Mouse (Mus musculus) embryonic facial prominence, embryonic 11.5 days (tissue): Measurements from ENCODE around the gene Rasl10a. TPM values are rescaled to one million over a fixed set of nuclear protein-coding genes. Genes with fewer than 3 reads are reported as not detected.

Source experiments
- ATAC-seq: fragments of 200-750 bp; cut with Nextera tagmentation; replicated peaks from 2 replicates; pipeline ENCODE4 v1.8.0; 2017; ENCODE audit warnings: low read depth; ENCODE audit not compliant: insufficient number of reproducible peaks, low FRiP score, low TSS enrichment
- DNase-seq: peaks from one replicate; pipeline ENCODE4 v3.0.0-alpha.2; 2015; ENCODE audit warnings: low spot score
- H3K27ac ChIP-seq: fragments of 300-500 bp; sonication (generic); replicated peaks from 2 replicates; pipeline ENCODE4 v1.5.1; 2014; ENCODE audit warnings: mild to moderate bottlenecking, low read depth, low read length, control low read depth
- H3K27me3 ChIP-seq: fragments of 300-500 bp; sonication (generic); 2 replicates; pipeline ENCODE4 v1.6.1; 2014; ENCODE audit warnings: mild to moderate bottlenecking, low read length, moderate library complexity, mixed read lengths; ENCODE audit not compliant: control insufficient read depth, insufficient read depth
- H3K36me3 ChIP-seq: fragments of 300-500 bp; sonication (generic); replicated peaks from 2 replicates; pipeline ENCODE4 v1.6.1; 2014; ENCODE audit warnings: low read depth, mild to moderate bottlenecking, low read length, moderate library complexity, mixed read lengths; ENCODE audit not compliant: control insufficient read depth, insufficient read depth
- H3K4me1 ChIP-seq: fragments of 300-500 bp; sonication (generic); 2 replicates; pipeline ENCODE4 v1.6.1; 2014; ENCODE audit warnings: low read length, mixed read lengths; ENCODE audit not compliant: control insufficient read depth, insufficient read depth
- H3K4me2 ChIP-seq: fragments of 300-500 bp; sonication (generic); 2 replicates; pipeline ENCODE4 v1.6.1; 2014; ENCODE audit warnings: low read depth, mild to moderate bottlenecking, control low read depth, low read length, moderate library complexity
- H3K4me3 ChIP-seq: fragments of 300-500 bp; sonication (generic); 2 replicates; pipeline ENCODE4 v1.5.1; 2014; ENCODE audit warnings: low read depth, low read length, control low read depth
- H3K9ac ChIP-seq: fragments of 300-500 bp; sonication (generic); replicated peaks from 2 replicates; pipeline ENCODE4 v1.6.1; 2014; ENCODE audit warnings: mild to moderate bottlenecking, control low read depth, low read length
- H3K9me3 ChIP-seq: fragments of 300-500 bp; sonication (generic); replicated peaks from 2 replicates; pipeline ENCODE4 v1.6.1; 2016; ENCODE audit warnings: mild to moderate bottlenecking, low read length, inconsistent platforms, mixed read lengths; ENCODE audit not compliant: control insufficient read depth
- WGBS: fragments of 180-500 bp; shearing (Covaris S2); extraction: QIAGEN DNeasy Blood & Tissue Kit; methylation state at CpG from one replicate; pipeline ENCODE4 v1.1.7; 2014; 5-methylcytosine and 5-hydroxymethylcytosine counted together
- polyA plus RNA-seq: library from polyadenylated mRNA; unstranded; fragments of >200 nt; fragmentation: Nextera tagmentation; extraction: Ambion mirVana; gene quantifications from 2 replicates; pipeline ENCODE4 v1.2.1, GENCODE M21; 2014

The Rasl10a gene
- polyA plus RNA-seq, 1 experiment from 2014 or later: 0.49 TPM

- Histone ChIP-seq H3K36me3 (peaks cover 7% of the 10 kb centered on the region), H3K9ac (no peak overlapping the region), H3K9me3 (no peaks in the 10 kb centered on the region), H3K4me3 (no peak overlapping the region), H3K4me1 (no peaks in the 10 kb centered on the region), H3K4me2 (no peak overlapping the region), H3K27me3 (no peaks in the 10 kb centered on the region), H3K27ac (no peak overlapping the region)
- DNase-seq (no peak), ATAC-seq (no peak)
- WGBS: 65% methylated on average over 6 of the region's 6 CpGs
Measured at GRCm38 (mm10) chr11:5017506-5017905, 40.4 kb upstream of the Rasl10a start.

GRCm38 (mm10) chr11:5025108-5025507 is 32.8 kb upstream of the Rasl10a start:
- Histone ChIP-seq H3K4me1 (no peaks in the 10 kb centered on the region), H3K4me3 (no peak overlapping the region), H3K27me3 (no peaks in the 10 kb centered on the region), H3K9ac (no peak overlapping the region), H3K4me2 (no peak overlapping the region), H3K27ac (no peak overlapping the region), H3K9me3 (no peaks in the 10 kb centered on the region), H3K36me3 (peaks cover 7% of the 10 kb centered on the region; the same call in 1 of the 2 replicates)
- no peak for ATAC-seq
- WGBS: 93% methylated on average over 1 of the region's 1 CpGs
- no peak for DNase-seq

GRCm38 (mm10) chr11:5028228-5028627 is 29.7 kb upstream of the Rasl10a start:
- Histone ChIP-seq H3K9me3 (no peaks in the 10 kb centered on the region), H3K27me3 (no peaks in the 10 kb centered on the region), H3K4me3 (no peak overlapping the region), H3K36me3 (peaks cover 11% of the 10 kb centered on the region), H3K27ac (no peak overlapping the region), H3K4me1 (no peaks in the 10 kb centered on the region), H3K4me2 (no peak overlapping the region), H3K9ac (no peak overlapping the region)
- WGBS: 93% methylated on average over 7 of the region's 7 CpGs
- no peak for ATAC-seq
- no peak for DNase-seq

GRCm38 (mm10) chr11:5032706-5033105 is 25.2 kb upstream of the Rasl10a start:
- Histone ChIP-seq H3K27me3 (no peaks in the 10 kb centered on the region), H3K4me1 (no peaks in the 10 kb centered on the region), H3K27ac (no peak overlapping the region), H3K9ac (no peak overlapping the region), H3K4me3 (no peak overlapping the region), H3K4me2 (no peak overlapping the region), H3K9me3 (no peaks in the 10 kb centered on the region), H3K36me3 (peaks cover 9% of the 10 kb centered on the region)
- 90% methylated on average over 10 of the region's 10 CpGs for WGBS
- DNase-seq (no peak), ATAC-seq (no peak)

GRCm38 (mm10) chr11:5033136-5033535 is 24.8 kb upstream of the Rasl10a start:
- ATAC-seq (no peak), DNase-seq (no peak)
- Histone ChIP-seq H3K27me3 (no peaks in the 10 kb centered on the region), H3K9ac (no peak overlapping the region), H3K4me1 (no peaks in the 10 kb centered on the region), H3K9me3 (no peaks in the 10 kb centered on the region), H3K36me3 (peaks cover 9% of the 10 kb centered on the region), H3K4me2 (no peak overlapping the region), H3K27ac (no peak overlapping the region), H3K4me3 (no peak overlapping the region)
- 98% methylated on average over 3 of the region's 3 CpGs for WGBS

- WGBS: 98% methylated on average over 4 of the region's 4 CpGs
- no peak overlapping the region for H3K9ac ChIP-seq
- H3K4me1 ChIP-seq: no peaks in the 10 kb centered on the region
- H3K4me2 ChIP-seq: no peak overlapping the region
- H3K27me3 ChIP-seq: no peaks in the 10 kb centered on the region
- peaks cover 7% of the 10 kb centered on the region for H3K36me3 ChIP-seq
- H3K27ac ChIP-seq: no peak overlapping the region
- ATAC-seq (no peak), DNase-seq (no peak)
- no peak overlapping the region for H3K4me3 ChIP-seq
- H3K9me3 ChIP-seq: no peaks in the 10 kb centered on the region
Measured at GRCm38 (mm10) chr11:5035421-5035820, 22.5 kb upstream of the Rasl10a start.

- WGBS: 93% methylated on average over 8 of the region's 8 CpGs
- no peak for ATAC-seq
- peaks cover 3% of the 10 kb centered on the region for H3K36me3 ChIP-seq
Measured at GRCm38 (mm10) chr11:5037146-5037854, 20.6 kb upstream of the Rasl10a start.

GRCm38 (mm10) chr11:5040585-5040984 is 17.3 kb upstream of the Rasl10a start:
- no peak overlapping the region for H3K9ac ChIP-seq
- no peaks in the 10 kb centered on the region; the same call in 1 of the 2 replicates for H3K36me3 ChIP-seq
- no peak overlapping the region for H3K4me3 ChIP-seq
- no peaks in the 10 kb centered on the region for H3K4me1 ChIP-seq
- H3K27ac ChIP-seq: no peak overlapping the region
- WGBS: 82% methylated on average over 5 of the region's 5 CpGs
- ATAC-seq (no peak), DNase-seq (no peak)
- no peak overlapping the region for H3K4me2 ChIP-seq
- H3K9me3 ChIP-seq: no peaks in the 10 kb centered on the region
- H3K27me3 ChIP-seq: no peaks in the 10 kb centered on the region

More at GRCm38 (mm10) chr11:5037146-5037854, 20.6 kb upstream of the Rasl10a start:
- Histone ChIP-seq H3K27ac (no peak overlapping the region), H3K27me3 (no peaks in the 10 kb centered on the region), H3K4me2 (no peak overlapping the region), H3K4me1 (no peaks in the 10 kb centered on the region), H3K9ac (no peak overlapping the region), H3K9me3 (no peaks in the 10 kb centered on the region), H3K4me3 (no peak overlapping the region)
- DNase-seq: no peak
